Mouse (Mus musculus) intestine, postnatal 0 days (tissue): ENCODE measurements at regions not wholly inside any gene's neighbourhood (a gene's known extent, or its start where the extent isn't known, plus 50 kb on each side); places are given as distances from the start of the nearest gene placed in this dataset.

Experiments used
- ATAC-seq: fragments of 200-750 bp; cut with Nextera tagmentation; 2 replicates; pipeline ENCODE4 v1.8.0; 2017; ENCODE audit warnings: mild to moderate bottlenecking, moderate TSS enrichment, moderate library complexity
- H3K27ac ChIP-seq: fragments of 300-500 bp; sonication (generic); 2 replicates; pipeline ENCODE4 v1.5.1; 2014; ENCODE audit warnings: mild to moderate bottlenecking, low read depth, low read length, moderate library complexity
- H3K27me3 ChIP-seq: fragments of 300-500 bp; sonication (generic); replicated peaks from 2 replicates; pipeline ENCODE4 v1.6.1; 2014; ENCODE audit warnings: low read length, mixed read lengths; ENCODE audit not compliant: control insufficient read depth, insufficient read depth
- H3K36me3 ChIP-seq: fragments of 300-500 bp; sonication (generic); 2 replicates; pipeline ENCODE4 v1.6.1; 2014; ENCODE audit warnings: mild to moderate bottlenecking, moderate library complexity; ENCODE audit not compliant: control insufficient read depth, insufficient read depth
- H3K4me1 ChIP-seq: fragments of 300-500 bp; sonication (generic); replicated peaks from 2 replicates; pipeline ENCODE4 v1.6.1; 2014; ENCODE audit warnings: antibody characterized with exemption, low read length, mixed read lengths; ENCODE audit not compliant: control insufficient read depth, insufficient read depth
- H3K4me2 ChIP-seq: fragments of 300-500 bp; sonication (generic); replicated peaks from 2 replicates; pipeline ENCODE4 v1.6.1; 2014; ENCODE audit warnings: low read depth, mild to moderate bottlenecking, moderate library complexity
- H3K4me3 ChIP-seq: fragments of 300-500 bp; sonication (generic); 2 replicates; pipeline ENCODE4 v1.5.1; 2014; ENCODE audit warnings: low read depth, low read length
- H3K9ac ChIP-seq: fragments of 300-500 bp; sonication (generic); 2 replicates; pipeline ENCODE4 v1.6.1; 2014; ENCODE audit warnings: mild to moderate bottlenecking, low read depth, low read length
- H3K9me3 ChIP-seq: fragments of 300-500 bp; sonication (generic); 2 replicates; pipeline ENCODE4 v1.6.1; 2016; ENCODE audit warnings: mixed run types; ENCODE audit not compliant: control insufficient read depth
- CTCF ChIP-seq: sonication (generic); IDR thresholded peaks from 2 replicates; pipeline ENCODE4 v1.5.1; 2016; ENCODE audit warnings: low read depth, mild to moderate bottlenecking, control low read depth, antibody characterized with exemption, moderate library complexity
- WGBS: fragments of 180-500 bp; shearing (Covaris S2); extraction: QIAGEN DNeasy Blood & Tissue Kit; methylation state at CpG from one replicate; pipeline ENCODE4 v1.1.7; 2014; 5-methylcytosine and 5-hydroxymethylcytosine counted together

DNA sequence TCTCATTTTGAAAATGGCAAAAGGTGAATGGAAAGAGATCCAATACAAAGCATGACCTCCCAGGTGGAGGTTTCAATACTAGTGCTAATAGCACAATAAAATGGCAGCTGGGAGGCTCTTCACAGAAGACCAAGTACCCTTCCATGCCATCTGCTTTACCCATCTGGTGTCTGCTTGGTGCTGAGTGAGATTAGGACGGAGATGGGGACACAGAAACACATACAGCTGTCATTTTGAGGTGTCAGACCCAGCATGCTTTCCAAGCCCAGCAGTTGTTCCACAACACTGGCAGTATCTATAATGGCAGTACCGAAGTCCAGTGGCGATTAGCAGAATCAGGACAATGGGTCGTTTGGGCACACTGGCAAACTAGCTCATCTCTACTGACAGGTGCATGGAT, 118.9 kb upstream of the 1700064H15Rik start:
- Histone ChIP-seq H3K4me2 (no peak overlapping the region), H3K9me3 (no peaks in the 10 kb centered on the region), H3K36me3 (no peaks in the 10 kb centered on the region), H3K27ac (no peak overlapping the region), H3K27me3 (no peaks in the 10 kb centered on the region), H3K4me1 (no peaks in the 10 kb centered on the region), H3K9ac (no peak overlapping the region), H3K4me3 (no peak overlapping the region)
- ATAC-seq = no peak
- TF ChIP-seq CTCF = no peak
- 83% methylated on average over 4 of the region's 4 CpGs for WGBS

DNA sequence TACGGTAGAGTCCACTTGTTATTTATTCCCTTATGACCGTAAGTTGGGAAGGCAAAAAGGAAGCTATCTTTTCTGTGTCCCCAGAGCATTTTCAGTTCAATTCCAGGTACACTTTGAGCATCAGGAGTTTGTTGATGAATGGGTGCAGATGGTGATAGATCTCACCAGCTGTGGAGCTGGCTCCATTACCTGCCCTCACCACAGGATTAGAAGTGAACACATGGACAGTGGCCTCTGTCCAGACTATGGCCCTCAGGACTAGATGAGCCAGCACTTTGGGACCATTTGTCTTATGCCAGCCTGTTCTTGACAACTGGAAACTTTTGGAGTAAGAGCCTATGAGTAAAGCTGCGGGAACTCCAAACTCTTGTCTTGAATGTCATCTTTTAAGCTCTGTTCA, 123.5 kb upstream of the 1700064H15Rik start:
- Histone ChIP-seq H3K4me1 (no peaks in the 10 kb centered on the region), H3K36me3 (no peaks in the 10 kb centered on the region), H3K9me3 (no peaks in the 10 kb centered on the region), H3K9ac (no peak overlapping the region), H3K4me3 (no peak overlapping the region), H3K4me2 (no peak overlapping the region), H3K27me3 (no peaks in the 10 kb centered on the region), H3K27ac (no peak overlapping the region)
- whole genome bisulfite sequencing = 88% methylated on average over 3 of the region's 3 CpGs
- no peak for ATAC-seq
- TF ChIP-seq CTCF = no peak

DNA sequence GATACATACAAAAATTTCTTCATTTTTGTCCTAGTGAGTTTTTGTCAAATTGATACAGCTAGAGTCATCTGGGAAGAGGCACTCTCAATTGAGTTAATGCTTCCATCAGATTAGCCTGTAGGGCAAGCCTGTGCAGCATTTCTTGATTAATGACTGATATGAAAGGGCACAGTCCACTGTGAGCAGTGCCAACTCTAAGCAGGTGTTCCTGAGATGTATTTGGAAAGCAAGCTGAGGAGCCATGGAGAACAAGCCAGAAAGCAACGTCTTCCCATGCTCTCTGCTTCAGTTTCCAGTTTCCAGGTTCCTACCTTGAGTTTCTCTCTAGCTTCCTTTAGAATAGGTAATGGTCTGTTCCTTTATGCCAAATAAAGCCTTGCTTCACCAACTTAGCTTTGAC, 125.5 kb upstream of the 1700064H15Rik start:
- no peak overlapping the region for H3K4me3 ChIP-seq
- WGBS = 56% methylated on average over 1 of the region's 1 CpGs
- no peaks in the 10 kb centered on the region for H3K36me3 ChIP-seq

DNA sequence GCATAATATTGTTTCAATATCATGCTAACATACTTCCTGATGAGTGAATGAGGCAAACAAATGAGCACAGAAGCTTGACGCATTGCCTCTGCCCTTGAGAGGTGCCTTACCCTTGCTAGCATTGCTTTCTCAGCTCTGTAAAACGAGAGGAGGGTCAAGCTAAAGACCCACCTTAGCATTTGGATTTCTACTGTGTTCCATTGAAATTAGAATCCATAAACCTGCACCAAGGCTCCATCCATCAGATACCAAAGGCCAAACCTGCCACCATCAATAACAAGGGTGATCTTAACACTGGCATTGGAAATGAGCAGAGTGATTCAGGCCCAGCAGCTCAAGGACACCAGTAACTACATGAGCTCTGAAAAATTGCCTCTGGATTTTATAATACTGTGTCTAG, 126.2 kb upstream of the 1700064H15Rik start:
- no peaks in the 10 kb centered on the region for H3K27me3 ChIP-seq
- no peaks in the 10 kb centered on the region for H3K4me1 ChIP-seq
- H3K4me2 ChIP-seq = no peak overlapping the region
- H3K27ac ChIP-seq = no peak overlapping the region
- 78% methylated on average over 2 of the region's 2 CpGs for WGBS
- no peaks in the 10 kb centered on the region for H3K36me3 ChIP-seq
- no peaks in the 10 kb centered on the region for H3K9me3 ChIP-seq
- H3K9ac ChIP-seq = no peak overlapping the region
- ATAC-seq = no peak
- no peak for TF ChIP-seq CTCF
- H3K4me3 ChIP-seq = no peak overlapping the region

More for the DNA sequence above, 125.5 kb upstream of the 1700064H15Rik start:
- H3K27me3 ChIP-seq = no peaks in the 10 kb centered on the region
- TF ChIP-seq CTCF = no peak
- no peaks in the 10 kb centered on the region for H3K9me3 ChIP-seq
- no peak for ATAC-seq
- no peak overlapping the region for H3K9ac ChIP-seq
- no peak overlapping the region for H3K4me2 ChIP-seq
- no peaks in the 10 kb centered on the region for H3K4me1 ChIP-seq
- no peak overlapping the region for H3K27ac ChIP-seq

DNA sequence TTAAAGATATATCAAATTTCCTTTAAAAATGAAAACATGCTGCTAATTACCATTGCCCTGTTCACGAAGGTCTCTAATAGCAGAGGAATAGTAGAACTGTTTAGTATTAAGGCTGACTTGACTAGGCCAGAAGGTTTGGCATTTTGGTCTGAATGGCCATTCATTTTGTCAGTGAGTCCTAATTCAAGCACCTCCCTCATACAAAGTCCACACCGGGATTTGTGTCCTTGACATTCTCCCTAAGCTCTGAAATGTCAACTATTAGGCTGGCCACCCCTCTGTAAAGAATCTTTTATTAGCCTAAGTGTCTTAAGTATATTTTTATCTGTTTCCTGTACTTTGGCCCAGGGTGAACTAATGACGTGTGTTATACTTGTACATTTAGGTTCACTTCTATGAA, 126.7 kb upstream of the 1700064H15Rik start:
- H3K4me2 ChIP-seq = no peak overlapping the region
- no peak overlapping the region for H3K9ac ChIP-seq
- no peak for TF ChIP-seq CTCF
- H3K4me3 ChIP-seq = no peak overlapping the region
- WGBS = 57% methylated on average over 3 of the region's 3 CpGs
- no peaks in the 10 kb centered on the region for H3K27me3 ChIP-seq
- no peaks in the 10 kb centered on the region for H3K4me1 ChIP-seq
- no peaks in the 10 kb centered on the region for H3K9me3 ChIP-seq
- H3K27ac ChIP-seq = no peak overlapping the region
- no peak for ATAC-seq
- no peaks in the 10 kb centered on the region for H3K36me3 ChIP-seq

DNA sequence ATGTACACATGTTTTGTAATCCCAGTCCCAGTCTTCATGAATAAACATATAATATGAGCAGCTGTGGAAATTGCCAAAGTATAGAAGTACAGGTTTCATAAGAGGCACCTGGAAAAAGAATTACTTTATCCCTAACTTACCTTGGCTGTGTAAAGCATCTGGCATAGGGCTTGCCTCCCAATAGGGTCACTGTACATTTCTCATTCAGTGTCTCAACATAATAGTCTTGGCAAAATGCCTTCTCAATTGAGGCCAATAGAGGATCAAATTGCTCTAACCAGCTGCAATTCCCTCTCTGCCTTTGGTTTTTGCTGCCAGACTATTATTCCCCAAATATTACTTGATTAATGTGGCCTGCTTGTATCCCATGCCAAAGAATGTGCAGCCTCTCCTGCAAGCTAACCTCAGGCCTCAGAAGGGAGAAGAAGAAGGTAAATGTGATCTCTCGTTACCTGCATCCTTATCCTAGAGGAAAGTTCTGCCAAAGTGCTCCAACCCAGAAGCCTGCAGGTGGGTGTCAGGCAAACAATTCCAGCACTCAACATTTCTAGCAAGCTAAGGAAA, 158.2 kb upstream of the Cp start:
- 88% methylated on average over 1 of the region's 1 CpGs for WGBS
- Histone ChIP-seq H3K9me3 (no peaks in the 10 kb centered on the region), H3K4me2 (no peak overlapping the region), H3K36me3 (no peaks in the 10 kb centered on the region), H3K4me3 (no peak overlapping the region), H3K4me1 (no peaks in the 10 kb centered on the region), H3K27me3 (no peaks in the 10 kb centered on the region), H3K27ac (no peak overlapping the region), H3K9ac (no peak overlapping the region)
- TF ChIP-seq CTCF = no peak
- ATAC-seq = no peak

DNA sequence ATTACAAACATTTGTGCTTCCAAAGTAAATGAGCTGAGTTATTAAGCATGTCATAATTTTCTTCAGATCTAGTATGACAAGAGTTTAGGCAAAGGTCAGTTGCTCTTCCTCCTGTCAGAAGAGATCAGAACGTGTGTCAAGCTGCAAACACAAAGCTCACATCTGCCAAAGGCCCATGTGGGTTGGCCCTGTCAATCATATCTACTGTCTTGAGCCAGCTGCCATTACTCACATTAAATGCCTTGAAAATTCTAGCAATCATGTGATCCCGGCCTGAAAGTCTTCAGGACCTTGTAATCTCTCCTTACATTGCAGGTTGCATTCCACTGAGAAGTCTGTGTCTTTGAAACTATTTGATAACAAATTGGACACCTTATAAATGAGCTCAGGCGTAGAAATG, 146.8 kb upstream of the Cp start:
- no peak overlapping the region for H3K9ac ChIP-seq
- H3K9me3 ChIP-seq = no peaks in the 10 kb centered on the region
- H3K4me1 ChIP-seq = no peaks in the 10 kb centered on the region
- no peak for ATAC-seq
- H3K36me3 ChIP-seq = no peaks in the 10 kb centered on the region
- no peak overlapping the region for H3K4me3 ChIP-seq
- H3K4me2 ChIP-seq = no peak overlapping the region
- no peaks in the 10 kb centered on the region for H3K27me3 ChIP-seq
- no peak overlapping the region for H3K27ac ChIP-seq
- TF ChIP-seq CTCF = no peak
- 79% methylated on average over 3 of the region's 3 CpGs for WGBS
